ENCODE assay signal across 8 mouse cellular contexts in genomic region chr6:52713897-52714509, GRCm38 (mm10). TPM values are rescaled to one million over a fixed set of nuclear protein-coding genes. Genes with fewer than 3 reads are reported as not detected.
DNase-seq lines count a peak whose midpoint lies in the region; ATAC-seq and TF ChIP-seq lines count a peak whose summit lies in the region.

No protein-coding gene starts in this region.

- H3K9me3 ChIP-seq in G1E (replicated peaks): no peaks in the 10 kb centered on the region
- no peaks in the 10 kb centered on the region for H3K9me3 ChIP-seq in forebrain, postnatal 0 days (ENCODE audit: low read length)
- no peaks in the 10 kb centered on the region for H3K9me3 ChIP-seq in hindbrain, embryonic 10.5 days

- ATAC-seq in G1E (ENCODE audit: extremely low read depth, insufficient number of reproducible peaks, low FRiP score, poor library complexity, severe bottlenecking): peak; percentile 73
- ATAC-seq in forebrain, postnatal 0 days: peak; percentile 80

- H3K9ac ChIP-seq in forebrain, postnatal 0 days: peak overlapping the region; percentile 77

- DNase-seq in G1E (ENCODE audit: low spot score): peak; percentile 68
- peak; percentile 49 for DNase-seq in cerebellum, adult 11 months
- no peak for DNase-seq in forebrain, postnatal 0 days
- peak; percentile 74 for DNase-seq in hindbrain, embryonic 10.5 days (ENCODE audit: low spot score)
- DNase-seq in layer of hippocampus, adult 9-10 months (ENCODE audit: low spot score): peak; percentile 31
- peak; percentile 88 for DNase-seq in lung, postnatal 10 days
- peak; percentile 62 for DNase-seq in ovary, postnatal 10 days (ENCODE audit: low spot score)
- peak; percentile 75 for DNase-seq in thymus, adult 2 months

- WGBS in forebrain, postnatal 0 days: 2% methylated on average over 52 of the region's 52 CpGs
- under 1% methylated on average over 52 of the region's 52 CpGs for WGBS in hindbrain, embryonic 10.5 days
- WGBS in thymus, adult 2 months: under 1% methylated on average over 52 of the region's 52 CpGs

- H3K4me3 ChIP-seq in G1E (ENCODE audit: low read depth, low read length): peak overlapping the region; percentile 96
- peak overlapping the region; percentile 73 for H3K4me3 ChIP-seq in forebrain, postnatal 0 days (ENCODE audit: low read depth, low read length)
- H3K4me3 ChIP-seq in hindbrain, embryonic 10.5 days: peak overlapping the region; percentile 100
- H3K4me3 ChIP-seq in thymus, adult 2 months (ENCODE audit: control insufficient read depth, insufficient read depth, low read length): peak overlapping the region; percentile 92

- peak overlapping the region; percentile 58 for H3K4me2 ChIP-seq in forebrain, postnatal 0 days (ENCODE audit: low read depth)

- no peak for TF ChIP-seq POLR2A in thymus, adult 2 months (IDR thresholded peaks at IDR 0.05; ENCODE audit: control insufficient read depth, extremely low read depth, insufficient read depth, low read length, poor library complexity)

- no peaks in the 10 kb centered on the region for H3K36me3 ChIP-seq in G1E (replicated peaks)
- no peaks in the 10 kb centered on the region for H3K36me3 ChIP-seq in forebrain, postnatal 0 days (ENCODE audit: insufficient read depth)
- no peaks in the 10 kb centered on the region for H3K36me3 ChIP-seq in hindbrain, embryonic 10.5 days
- H3K36me3 ChIP-seq in thymus, adult 2 months (ENCODE audit: control insufficient read depth, insufficient read depth, low read length): no peaks in the 10 kb centered on the region

- H3K4me1 ChIP-seq in G1E (ENCODE audit: insufficient read depth, low read depth, low read length): peaks cover 11% of the 10 kb centered on the region
- H3K4me1 ChIP-seq in forebrain, postnatal 0 days (ENCODE audit: insufficient read depth): peaks cover 4% of the 10 kb centered on the region; the same call in 1 of the 2 replicates
- peaks cover 8% of the 10 kb centered on the region for H3K4me1 ChIP-seq in hindbrain, embryonic 10.5 days (replicated peaks)
- H3K4me1 ChIP-seq in thymus, adult 2 months (replicated peaks; ENCODE audit: control insufficient read depth, insufficient read depth, low read length): 0 out of 2 replicates have a peak, but pooled peaks cover 4% of the 10 kb centered on the region

- no peak for TF ChIP-seq CTCF in G1E (IDR thresholded peaks at IDR 0.05; ENCODE audit: low read depth, low read length)
- no peak for TF ChIP-seq CTCF in forebrain, postnatal 0 days (IDR thresholded peaks at IDR 0.05; ENCODE audit: low read depth)
- TF ChIP-seq CTCF in thymus, adult 2 months (IDR thresholded peaks at IDR 0.05; ENCODE audit: borderline replicate concordance, control insufficient read depth, extremely low read depth, insufficient read depth, low read length, poor library complexity): no peak

- H3K27me3 ChIP-seq in G1E (ENCODE audit: insufficient read depth, low read length): 0 out of 2 replicates have a peak, but pooled peaks cover 3% of the 10 kb centered on the region
- H3K27me3 ChIP-seq in forebrain, postnatal 0 days (ENCODE audit: insufficient read depth, low read length): no peaks in the 10 kb centered on the region
- no peaks in the 10 kb centered on the region for H3K27me3 ChIP-seq in hindbrain, embryonic 10.5 days (ENCODE audit: insufficient read depth, poor library complexity, severe bottlenecking)
- H3K27me3 ChIP-seq in thymus, adult 2 months (ENCODE audit: control insufficient read depth, insufficient read depth, low read length): no peaks in the 10 kb centered on the region

- peak overlapping the region; percentile 91 for H3K27ac ChIP-seq in forebrain, postnatal 0 days (ENCODE audit: low read depth, low read length)
- H3K27ac ChIP-seq in hindbrain, embryonic 10.5 days: peak overlapping the region; percentile 94
- peak overlapping the region; percentile 91 for H3K27ac ChIP-seq in thymus, adult 2 months (ENCODE audit: control insufficient read depth, insufficient read depth, low read length)

RNA-seq across cellular contexts. Expression of gene Tax1bp1, which starts 0.5 kb away (rescaled TPM):
- total RNA-seq in G1E (2014; fragmentation: Nextera tagmentation) (123 and 153 TPM in 2 replicates), G1E (2017) (135 and 165 TPM in 2 replicates)
- polyA plus RNA-seq in G1E (2012): 10.0 and 13.5 TPM in 2 replicates
- 86.2 and 101 TPM in 2 replicates for total RNA-seq in forebrain, postnatal 0 days (2014; rRNA removed)
- 135 and 155 TPM in 2 replicates for polyA plus RNA-seq in forebrain, postnatal 0 days (2015; fragmentation: Nextera tagmentation; extraction: Ambion mirVana)
- polyA plus RNA-seq in hindbrain, embryonic 10.5 days (2016; fragmentation: Nextera tagmentation; extraction: Ambion mirVana): 107 and 127 TPM in 2 replicates
- 40.1 and 46.7 TPM in 2 replicates for polyA plus RNA-seq in thymus, adult 2 months (2012; rRNA removed)
